Mouse (Mus musculus) layer of hippocampus, postnatal 25 days (tissue): ENCODE data around the gene AL732309.1. TPM values are rescaled to one million over a fixed set of nuclear protein-coding genes. Genes with fewer than 3 reads are reported as not detected.

Experiments
- total RNA-seq, 2 experiments: library from RNA; stranded (reverse); gene quantifications; 2 replicates each; pipeline ENCODE4 v1.2.3; 2021

The AL732309.1 gene
- total RNA-seq, 2 experiments from 2014 or later, result 3.3 to 5.2 TPM

Other genes with a start within 250 kb of the AL732309.1 start
- 100 to 1,000 TPM; 985 to 995 TPM for gene Nsmf, start 192.5 kb downstream of the AL732309.1 start, total RNA-seq
- gene Entpd8, start 166.6 kb downstream of the AL732309.1 start, total RNA-seq, result not detected
- not detected for gene Noxa1, start 151.7 kb downstream of the AL732309.1 start, total RNA-seq
- 10 to 100 TPM; 27.5 to 35.7 TPM for gene Nrarp, start 66.1 kb downstream of the AL732309.1 start, total RNA-seq
- 1 to 10 TPM; 1.5 TPM for gene Tor4a, start 50.0 kb downstream of the AL732309.1 start, total RNA-seq
- 10 to 100 TPM; 55.8 to 58.9 TPM for gene Nelfb, start 35.4 kb downstream of the AL732309.1 start, total RNA-seq
- under 1 TPM in 1 of 2 experiments, not detected in 1; 0.32 TPM for gene Stpg3, start 32.2 kb downstream of the AL732309.1 start, total RNA-seq
- gene Fam166a, start 28.1 kb downstream of the AL732309.1 start, total RNA-seq, result under 1 TPM in 1 of 2 experiments, not detected in 1; 0.59 TPM
- gene Tubb4b, start 22.2 kb downstream of the AL732309.1 start, total RNA-seq, result 100 to 1,000 TPM; 330 to 361 TPM
- not detected for gene Slc34a3, start 12.5 kb downstream of the AL732309.1 start, total RNA-seq
- not detected for gene Rnf224, start 10.1 kb downstream of the AL732309.1 start, total RNA-seq
- gene Rnf208, start 4.6 kb downstream of the AL732309.1 start, total RNA-seq, result 100 to 1,000 TPM; 230 to 231 TPM
- gene Cysrt1, start 4.4 kb downstream of the AL732309.1 start, total RNA-seq, result under 1 TPM in 1 of 2 experiments, not detected in 1; 0.79 TPM
- 10 to 100 TPM; 38.1 to 40.5 TPM for gene Tmem203, start 8.6 kb upstream of the AL732309.1 start, total RNA-seq
- gene Tprn, start 15.8 kb upstream of the AL732309.1 start, total RNA-seq, result 10 to 100 TPM; 27.0 to 29.4 TPM
- gene Ssna1, start 25.6 kb upstream of the AL732309.1 start, total RNA-seq, result 10 to 100 TPM; 69.2 to 71.6 TPM
- 10 to 100 TPM; 85.1 to 86.5 TPM for gene Anapc2, start 25.6 kb upstream of the AL732309.1 start, total RNA-seq
- gene Tmem210, start 41.3 kb upstream of the AL732309.1 start, total RNA-seq, result not detected
- not detected for gene Lrrc26, start 43.1 kb upstream of the AL732309.1 start, total RNA-seq
- 100 to 1,000 TPM; 405 to 487 TPM for gene Grin1, start 72.3 kb upstream of the AL732309.1 start, total RNA-seq
- 10 to 100 TPM; 53.7 to 56.1 TPM for gene Man1b1, start 85.5 kb upstream of the AL732309.1 start, total RNA-seq
- gene Dpp7, start 109.5 kb upstream of the AL732309.1 start, total RNA-seq, result 10 to 100 TPM; 30.7 to 31.7 TPM
- 10 to 100 TPM; 14.2 to 14.3 TPM for gene Uap1l1, start 118.8 kb upstream of the AL732309.1 start, total RNA-seq
- gene Sapcd2, start 125.5 kb upstream of the AL732309.1 start, total RNA-seq, result 1 to 10 TPM; 5.8 to 6.0 TPM
- gene Entpd2, start 149.0 kb upstream of the AL732309.1 start, total RNA-seq, result 10 to 100 TPM; 15.3 to 18.0 TPM
- gene Npdc1, start 152.5 kb upstream of the AL732309.1 start, total RNA-seq, result 100 to 1,000 TPM; 427 to 450 TPM
- under 1 TPM; 0.12 to 0.49 TPM for gene Fut7, start 176.4 kb upstream of the AL732309.1 start, total RNA-seq
- gene Abca2, start 181.8 kb upstream of the AL732309.1 start, total RNA-seq, result 100 to 1,000 TPM; 160 to 172 TPM
- under 1 TPM; 0.47 to 0.73 TPM for gene Clic3, start 210.0 kb upstream of the AL732309.1 start, total RNA-seq
- 10 to 100 TPM; 56.6 to 58.9 TPM for gene Paxx, start 214.2 kb upstream of the AL732309.1 start, total RNA-seq
- 100 to 1,000 TPM; 329 to 404 TPM for gene Ptgds, start 223.2 kb upstream of the AL732309.1 start, total RNA-seq
- gene Lcn12, start 247.0 kb upstream of the AL732309.1 start, total RNA-seq, result not detected